Mouse (Mus musculus): ENCODE data around the gene Cbfa2t2.

- TF ChIP-seq CTCF (IDR thresholded peaks at IDR 0.05; ENCODE audit: low read depth, low read length) (no peak), POLR2A (IDR thresholded peaks at IDR 0.05; ENCODE audit: extremely low read depth, insufficient read depth, low read length) (no peak)
Observed at GRCm38 (mm10) chr2:154447821-154448220, 11.5 kb downstream of the Cbfa2t2 start.

Measured in liver, adult 2 months (tissue).